Mouse (Mus musculus): ENCODE results near the gene Golga5. TPM values are rescaled to one million over a fixed set of nuclear protein-coding genes. Genes with fewer than 3 reads are reported as not detected.

The Golga5 gene
- polyA plus RNA-seq, 1 experiment from 2014 or later: 32.0 TPM

DNA sequence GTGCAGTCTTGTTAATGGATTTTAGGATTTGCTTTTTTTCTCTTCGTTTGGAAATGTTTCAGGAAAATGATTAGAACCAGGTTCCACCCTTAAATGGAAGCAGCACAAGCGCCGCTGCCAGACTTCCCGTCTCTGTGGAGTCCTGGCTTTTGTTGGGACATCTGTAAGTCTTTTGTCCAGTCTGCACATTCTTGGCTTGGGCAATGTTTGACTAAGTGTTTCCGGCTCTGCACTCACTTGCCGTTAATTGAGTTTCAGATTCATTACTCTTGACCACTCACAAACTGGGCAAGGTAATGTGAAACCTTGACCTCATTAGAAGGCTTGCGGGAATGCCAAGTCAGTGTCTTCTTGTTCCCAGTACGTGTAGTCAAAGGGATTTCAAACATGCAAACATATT, 29.8 kb downstream of the Golga5 start:
- no peak overlapping the region for H3K9ac ChIP-seq (replicated peaks)
- ATAC-seq (replicated peaks): no peak
- H3K27ac ChIP-seq (replicated peaks): no peak overlapping the region
- H3K4me3 ChIP-seq: no peak overlapping the region
- peaks cover 31% of the 10 kb centered on the region for H3K36me3 ChIP-seq
- H3K27me3 ChIP-seq: no peaks in the 10 kb centered on the region
- H3K4me1 ChIP-seq: no peaks in the 10 kb centered on the region
- no peak overlapping the region for H3K4me2 ChIP-seq (replicated peaks)
- WGBS: 47% methylated on average over 8 of the region's 8 CpGs
- no peaks in the 10 kb centered on the region for H3K9me3 ChIP-seq

DNA sequence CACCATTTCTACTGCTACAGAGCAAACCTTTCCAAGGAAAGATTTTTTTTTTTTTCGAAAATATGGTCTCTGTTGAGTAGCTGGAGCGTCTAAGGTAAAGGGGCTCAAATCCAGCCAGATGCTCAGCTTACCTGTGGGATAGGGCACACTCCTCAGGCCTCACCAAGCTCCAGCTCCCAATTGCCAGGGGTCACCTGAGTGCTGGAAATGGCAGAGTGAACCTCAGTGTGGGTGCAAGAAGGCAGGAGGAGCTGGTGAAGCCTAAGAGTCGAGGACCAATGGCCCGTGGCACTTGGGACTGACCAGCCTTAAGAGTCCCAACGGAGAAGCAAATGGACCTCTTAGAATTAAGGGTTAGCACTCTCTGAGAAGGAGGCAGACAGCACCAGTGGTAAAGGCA, 30.3 kb downstream of the Golga5 start:
- no peak for ATAC-seq (replicated peaks)

DNA sequence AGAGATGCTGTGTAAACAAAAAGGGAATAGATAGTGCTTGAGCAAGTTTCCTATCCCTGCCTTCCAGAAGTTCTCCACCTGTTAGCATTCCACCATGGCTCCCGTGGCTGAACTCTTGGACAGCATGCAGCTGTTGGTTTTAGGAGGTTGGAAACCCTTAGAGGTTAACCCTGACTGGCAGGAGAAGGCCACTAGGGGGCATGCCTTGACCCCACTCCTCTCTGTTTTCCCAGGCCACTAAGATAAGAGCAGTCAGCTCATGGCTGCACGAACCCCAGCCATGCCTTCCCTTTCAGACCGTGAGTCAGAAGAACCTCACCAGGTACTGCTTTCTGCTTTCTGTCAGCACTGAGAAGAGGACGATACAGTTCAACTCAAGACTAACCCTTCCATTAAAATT, 30.8 kb downstream of the Golga5 start:
- H3K4me1 ChIP-seq: no peaks in the 10 kb centered on the region
- ATAC-seq (replicated peaks): no peak
- H3K9me3 ChIP-seq: no peaks in the 10 kb centered on the region
- no peak overlapping the region for H3K4me2 ChIP-seq (replicated peaks)
- no peak overlapping the region for H3K27ac ChIP-seq (replicated peaks)
- WGBS: 78% methylated on average over 4 of the region's 4 CpGs
- no peaks in the 10 kb centered on the region for H3K27me3 ChIP-seq
- no peak overlapping the region for H3K4me3 ChIP-seq
- no peak overlapping the region for H3K9ac ChIP-seq (replicated peaks)
- H3K36me3 ChIP-seq: peaks cover 26% of the 10 kb centered on the region

More for the DNA sequence above, 30.3 kb downstream of the Golga5 start:
- H3K27me3 ChIP-seq: no peaks in the 10 kb centered on the region
- H3K36me3 ChIP-seq: peaks cover 26% of the 10 kb centered on the region
- no peak overlapping the region for H3K4me2 ChIP-seq (replicated peaks)
- no peak overlapping the region for H3K4me3 ChIP-seq
- no peak overlapping the region for H3K27ac ChIP-seq (replicated peaks)
- no peak overlapping the region for H3K9ac ChIP-seq (replicated peaks)
- H3K9me3 ChIP-seq: no peaks in the 10 kb centered on the region
- H3K4me1 ChIP-seq: no peaks in the 10 kb centered on the region
- WGBS: 91% methylated on average over 5 of the region's 5 CpGs

DNA sequence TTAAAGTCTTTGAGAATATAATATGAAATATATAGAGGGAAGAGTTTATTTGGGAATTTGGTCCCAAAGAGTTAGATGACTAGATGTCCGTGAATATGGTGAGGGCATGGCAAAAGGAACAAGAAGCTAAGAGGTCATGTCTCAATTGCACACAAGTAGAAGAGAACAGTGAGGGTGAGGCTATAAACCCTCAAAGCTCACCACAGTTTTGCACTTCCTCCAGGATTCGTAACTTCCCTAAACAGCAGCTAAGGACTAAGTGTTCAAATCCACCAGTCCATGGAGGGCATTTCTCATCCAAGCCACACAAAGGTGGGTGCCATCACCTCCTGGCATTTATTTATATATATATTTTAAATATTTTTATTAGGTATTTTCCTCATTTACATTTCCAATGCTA, 32.1 kb downstream of the Golga5 start:
- ATAC-seq (replicated peaks): no peak
- H3K4me3 ChIP-seq: no peak overlapping the region
- H3K9ac ChIP-seq (replicated peaks): no peak overlapping the region
- no peak overlapping the region for H3K4me2 ChIP-seq (replicated peaks)
- no peaks in the 10 kb centered on the region for H3K4me1 ChIP-seq
- 96% methylated on average over 2 of the region's 2 CpGs for WGBS
- no peaks in the 10 kb centered on the region for H3K9me3 ChIP-seq
- H3K27ac ChIP-seq (replicated peaks): no peak overlapping the region
- H3K36me3 ChIP-seq: peaks cover 21% of the 10 kb centered on the region
- no peaks in the 10 kb centered on the region for H3K27me3 ChIP-seq

DNA sequence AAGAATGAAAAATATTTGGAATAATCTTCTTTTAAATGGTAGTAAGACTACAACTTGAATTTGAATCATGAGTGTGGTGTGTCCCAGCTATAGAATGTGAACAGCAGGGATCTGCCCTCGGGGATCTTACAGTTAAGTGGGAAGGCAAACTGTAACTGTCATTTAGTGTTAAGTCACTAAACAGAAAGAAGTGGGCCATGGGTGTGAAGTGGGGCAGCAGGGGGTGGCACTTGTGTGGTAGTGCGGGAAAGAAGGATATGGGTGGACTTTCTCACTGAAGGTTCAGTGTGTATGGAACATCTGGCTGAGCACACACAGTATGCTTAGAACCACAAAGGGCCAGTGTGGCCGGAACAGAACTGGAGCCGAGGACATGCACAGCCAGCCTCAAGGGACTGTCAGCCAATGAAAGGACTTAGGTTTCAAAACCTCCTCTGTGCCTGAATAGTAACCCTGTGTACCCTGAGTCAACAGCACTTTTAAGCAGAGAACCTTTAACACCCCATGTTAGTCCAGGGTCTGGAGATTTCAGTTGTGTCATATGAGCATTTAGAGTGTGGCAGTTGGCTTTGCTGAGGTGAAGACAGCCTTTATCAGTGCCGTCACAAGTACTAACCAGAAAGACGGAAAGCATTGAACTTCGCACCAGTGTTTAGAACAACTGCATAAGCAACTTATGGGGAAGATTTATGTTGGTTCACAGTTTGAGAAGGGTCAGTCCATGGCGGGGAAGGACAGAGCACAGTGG, 33.1 kb downstream of the Golga5 start:
- WGBS: 90% methylated on average over 8 of the region's 8 CpGs
- no peak for ATAC-seq (replicated peaks)

DNA sequence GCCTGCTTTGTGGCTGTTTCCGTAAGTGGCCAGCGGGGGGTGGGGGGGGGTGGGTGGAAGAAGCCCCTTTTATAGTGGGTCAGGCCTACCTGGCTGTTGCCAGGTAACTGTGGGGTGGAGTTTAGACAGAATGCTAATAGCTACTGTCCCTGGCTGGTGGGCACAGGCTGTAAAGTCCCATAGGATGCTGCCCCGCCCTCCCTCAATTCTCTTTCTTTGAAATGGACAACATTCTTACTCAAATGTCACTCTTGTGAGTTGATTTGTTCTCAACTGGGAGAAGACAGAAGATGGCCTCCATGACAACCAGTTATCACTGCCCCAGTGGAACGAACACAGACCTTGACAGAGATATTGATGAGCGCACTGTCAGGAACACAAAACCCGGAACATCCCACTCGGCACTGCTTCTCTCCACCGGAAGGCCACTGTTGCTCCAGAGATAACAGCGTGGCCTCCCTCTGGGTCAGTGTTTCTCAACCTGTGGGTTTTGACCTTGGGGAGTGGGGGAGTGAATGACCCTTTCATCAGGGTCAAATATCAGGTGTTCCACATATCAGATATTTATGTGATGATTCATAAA, 36.3 kb downstream of the Golga5 start:
- no peaks in the 10 kb centered on the region for H3K36me3 ChIP-seq
- no peak for ATAC-seq (replicated peaks)
- H3K4me3 ChIP-seq: no peak overlapping the region
- WGBS: 78% methylated on average over 9 of the region's 9 CpGs
- no peak overlapping the region for H3K4me2 ChIP-seq (replicated peaks)
- no peaks in the 10 kb centered on the region for H3K9me3 ChIP-seq
- H3K27ac ChIP-seq (replicated peaks): no peak overlapping the region
- no peaks in the 10 kb centered on the region for H3K27me3 ChIP-seq
- H3K9ac ChIP-seq (replicated peaks): no peak overlapping the region
- peaks cover 4% of the 10 kb centered on the region; the same call in 1 of the 2 replicates for H3K4me1 ChIP-seq

More for the DNA sequence above, 33.1 kb downstream of the Golga5 start:
- Histone ChIP-seq H3K27me3 (no peaks in the 10 kb centered on the region), H3K9ac (replicated peaks) (no peak overlapping the region), H3K4me3 (no peak overlapping the region), H3K4me2 (replicated peaks) (no peak overlapping the region), H3K4me1 (no peaks in the 10 kb centered on the region), H3K36me3 (peaks cover 12% of the 10 kb centered on the region), H3K9me3 (no peaks in the 10 kb centered on the region), H3K27ac (replicated peaks) (no peak overlapping the region)

DNA sequence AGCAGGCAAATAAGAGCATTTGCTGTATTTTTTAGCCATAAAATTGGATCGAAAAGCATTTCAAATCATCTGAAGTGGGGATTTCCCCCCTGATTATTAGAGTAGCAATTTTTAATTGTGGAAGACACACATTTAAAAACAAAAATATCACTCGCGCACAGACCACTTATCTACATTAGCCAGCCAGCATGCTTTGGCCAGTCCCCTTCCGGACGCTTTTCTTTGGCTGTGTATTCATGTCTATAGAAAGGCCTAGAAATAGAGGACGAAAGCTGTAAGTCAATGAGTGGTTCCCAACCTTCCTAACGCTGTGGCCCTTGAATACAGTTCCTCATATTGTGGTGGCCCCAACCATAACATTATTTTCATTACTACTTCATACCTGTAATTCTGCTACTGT, 37.0 kb downstream of the Golga5 start:
- WGBS: 90% methylated on average over 7 of the region's 7 CpGs
- Histone ChIP-seq H3K9me3 (no peaks in the 10 kb centered on the region), H3K9ac (replicated peaks) (no peak overlapping the region), H3K4me2 (replicated peaks) (no peak overlapping the region), H3K4me3 (no peak overlapping the region), H3K27me3 (no peaks in the 10 kb centered on the region), H3K36me3 (no peaks in the 10 kb centered on the region), H3K27ac (replicated peaks) (no peak overlapping the region), H3K4me1 (peaks cover 11% of the 10 kb centered on the region)
- ATAC-seq (replicated peaks): no peak

DNA sequence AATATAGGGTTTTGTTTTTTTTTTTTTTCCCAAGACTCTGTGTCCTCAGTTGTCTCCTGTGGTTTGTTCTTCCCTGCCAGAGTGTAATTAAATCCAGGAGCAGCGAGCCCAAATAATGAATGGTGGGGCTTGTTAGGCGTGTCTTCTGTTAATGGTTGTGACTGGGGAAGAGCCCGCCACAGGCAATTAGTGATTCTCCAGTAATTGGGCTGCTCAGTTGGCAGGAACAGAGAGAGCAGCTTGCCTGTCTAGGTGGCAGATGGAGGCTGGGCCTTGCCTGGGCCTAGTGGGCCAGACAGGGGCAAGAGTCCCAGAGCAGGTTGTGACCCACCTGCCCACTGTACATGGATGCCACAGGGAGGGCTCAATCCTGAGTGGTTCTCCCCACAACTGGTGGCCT, 42.4 kb downstream of the Golga5 start:
- H3K4me1 ChIP-seq: peaks cover 32% of the 10 kb centered on the region
- H3K9ac ChIP-seq (replicated peaks): no peak overlapping the region
- peak overlapping the region; percentile 85 for H3K27ac ChIP-seq (replicated peaks)
- H3K9me3 ChIP-seq: no peaks in the 10 kb centered on the region
- no peaks in the 10 kb centered on the region for H3K36me3 ChIP-seq
- peak; percentile 87 for ATAC-seq (replicated peaks)
- 1% methylated on average over 3 of the region's 3 CpGs for WGBS
- no peak overlapping the region for H3K4me2 ChIP-seq (replicated peaks)
- H3K27me3 ChIP-seq: no peaks in the 10 kb centered on the region
- no peak overlapping the region for H3K4me3 ChIP-seq

DNA sequence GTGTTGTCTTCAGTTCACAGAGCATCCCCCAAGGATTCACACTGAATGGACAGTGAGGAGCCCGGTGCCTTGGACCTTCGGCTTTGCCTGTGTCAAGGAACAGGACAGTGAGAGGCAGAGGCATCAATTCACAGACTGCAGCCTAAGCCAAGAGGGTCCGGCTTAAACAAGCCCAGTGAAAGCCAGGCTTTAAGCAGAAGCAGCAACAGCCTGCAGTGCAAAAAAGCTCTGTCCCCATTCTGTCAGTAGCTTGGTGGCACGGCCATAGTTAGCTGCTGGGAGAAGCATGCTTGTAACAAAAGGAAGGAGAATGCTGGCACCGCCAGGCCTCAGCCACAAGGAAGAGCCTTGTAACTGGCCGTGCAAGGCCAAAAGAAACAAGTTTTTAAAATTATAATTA, 45.2 kb downstream of the Golga5 start:
- Histone ChIP-seq H3K4me2 (replicated peaks) (no peak overlapping the region), H3K27ac (replicated peaks) (peak overlapping the region; percentile 74), H3K4me3 (no peak overlapping the region), H3K9me3 (no peaks in the 10 kb centered on the region), H3K9ac (replicated peaks) (no peak overlapping the region), H3K4me1 (peaks cover 32% of the 10 kb centered on the region), H3K27me3 (no peaks in the 10 kb centered on the region), H3K36me3 (no peaks in the 10 kb centered on the region)
- ATAC-seq (replicated peaks): no peak
- WGBS: 38% methylated on average over 6 of the region's 6 CpGs

DNA sequence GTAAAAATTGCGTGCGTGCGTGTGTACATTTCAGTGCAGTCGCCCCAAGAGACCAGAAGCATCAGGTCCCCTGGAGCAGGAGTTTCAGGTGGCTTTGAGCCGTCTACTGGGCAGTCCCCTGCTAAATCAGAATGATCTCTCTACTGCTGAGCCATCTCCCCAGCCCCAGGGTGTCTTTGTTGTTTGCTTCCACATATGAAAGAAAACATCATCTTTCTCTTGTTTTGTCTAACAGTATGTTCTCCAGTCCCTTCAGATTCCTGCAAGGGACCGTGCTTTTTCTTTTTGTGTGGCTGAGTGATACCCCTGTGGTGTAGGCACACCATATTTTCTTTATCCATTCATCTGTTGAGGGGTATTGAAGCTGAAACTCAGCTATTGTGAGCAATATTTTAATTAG, 45.8 kb downstream of the Golga5 start:
- no peaks in the 10 kb centered on the region for H3K27me3 ChIP-seq
- H3K36me3 ChIP-seq: no peaks in the 10 kb centered on the region
- peaks cover 31% of the 10 kb centered on the region for H3K4me1 ChIP-seq
- no peak overlapping the region for H3K4me2 ChIP-seq (replicated peaks)
- ATAC-seq (replicated peaks): no peak
- no peak overlapping the region for H3K9ac ChIP-seq (replicated peaks)
- H3K9me3 ChIP-seq: no peaks in the 10 kb centered on the region
- H3K27ac ChIP-seq (replicated peaks): peak overlapping the region; percentile 74
- no peak overlapping the region for H3K4me3 ChIP-seq
- 59% methylated on average over 6 of the region's 6 CpGs for WGBS

DNA sequence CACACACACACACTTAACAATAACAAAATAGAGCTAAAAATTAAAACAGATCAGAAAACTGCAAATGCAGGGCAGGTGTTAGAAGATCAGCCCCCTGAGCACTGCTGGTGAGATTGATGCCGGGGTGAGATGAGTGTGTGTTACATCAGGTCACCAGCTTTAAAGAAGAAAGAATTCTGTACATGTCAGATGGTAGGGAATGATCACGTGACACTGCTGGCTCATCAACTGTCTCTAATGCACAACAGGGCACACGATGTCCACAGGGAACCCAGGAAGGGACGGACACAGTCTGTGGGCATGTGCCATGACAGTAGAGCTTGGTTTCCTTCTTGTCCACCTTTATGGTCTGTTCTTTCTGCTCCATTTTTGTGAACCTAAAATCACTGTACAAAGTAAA, 47.2 kb downstream of the Golga5 start:
- no peak for ATAC-seq (replicated peaks)
- Histone ChIP-seq H3K27ac (replicated peaks) (no peak overlapping the region), H3K27me3 (no peaks in the 10 kb centered on the region), H3K36me3 (no peaks in the 10 kb centered on the region), H3K4me3 (no peak overlapping the region), H3K9me3 (no peaks in the 10 kb centered on the region), H3K4me1 (peaks cover 19% of the 10 kb centered on the region), H3K9ac (replicated peaks) (no peak overlapping the region), H3K4me2 (replicated peaks) (no peak overlapping the region)
- WGBS: 77% methylated on average over 4 of the region's 4 CpGs

DNA sequence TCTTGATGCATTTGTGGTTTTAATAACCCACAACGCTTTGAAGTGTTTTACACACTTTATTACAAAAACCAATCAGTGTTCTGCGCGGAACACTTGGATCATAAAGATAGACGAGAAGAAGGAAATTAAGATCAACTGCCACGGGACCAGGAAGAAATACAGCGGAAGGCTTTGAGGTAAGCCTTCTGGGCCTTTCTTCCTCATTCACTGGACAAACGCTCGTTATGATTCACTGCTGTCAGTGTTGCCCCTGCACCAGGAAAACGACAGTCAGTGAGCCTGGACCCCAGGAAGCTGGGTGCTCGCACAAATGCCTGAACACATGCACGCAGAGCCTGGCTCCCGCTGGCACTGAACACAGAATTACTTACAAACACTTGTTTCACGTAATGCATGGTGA, 48.7 kb downstream of the Golga5 start:
- H3K36me3 ChIP-seq: no peaks in the 10 kb centered on the region
- WGBS: 64% methylated on average over 13 of the region's 13 CpGs
- H3K4me2 ChIP-seq (replicated peaks): no peak overlapping the region
- H3K9me3 ChIP-seq: no peaks in the 10 kb centered on the region
- H3K27me3 ChIP-seq: no peaks in the 10 kb centered on the region
- no peak for ATAC-seq (replicated peaks)
- no peak overlapping the region for H3K4me3 ChIP-seq
- H3K27ac ChIP-seq (replicated peaks): no peak overlapping the region
- no peak overlapping the region for H3K9ac ChIP-seq (replicated peaks)
- H3K4me1 ChIP-seq: peaks cover 17% of the 10 kb centered on the region

Data from forebrain, embryonic 15.5 days (tissue).